Mouse (Mus musculus) neural tube, embryonic 13.5 days (tissue): ENCODE results near the gene Ces2f. TPM values are rescaled to one million over a fixed set of nuclear protein-coding genes. Genes with fewer than 3 reads are reported as not detected.
"Not testable (repeated sequence)": the region's sequence is repeated elsewhere in the genome, so short reads cannot be mapped to it uniquely, and the experiment has no call there.

Experiments
- ATAC-seq: fragments of 200-750 bp; cut with Nextera tagmentation; 2 replicates; pipeline ENCODE4 v1.8.0; 2017; ENCODE audit warnings: low read depth, mild to moderate bottlenecking, moderate TSS enrichment, moderate library complexity
- H3K27ac ChIP-seq: fragments of 300-500 bp; sonication (generic); replicated peaks from 2 replicates; pipeline ENCODE4 v1.5.1; 2015; ENCODE audit warnings: moderate library complexity, mild to moderate bottlenecking, inconsistent platforms
- H3K27me3 ChIP-seq: fragments of 300-500 bp; sonication (generic); 2 replicates; pipeline ENCODE4 v1.6.1; 2015; ENCODE audit warnings: mild to moderate bottlenecking, inconsistent platforms
- H3K36me3 ChIP-seq: fragments of 300-500 bp; sonication (generic); 2 replicates; pipeline ENCODE4 v1.6.1; 2015; ENCODE audit warnings: mild to moderate bottlenecking, inconsistent platforms
- H3K4me1 ChIP-seq: fragments of 300-500 bp; sonication (generic); replicated peaks from 2 replicates; pipeline ENCODE4 v1.6.1; 2015; ENCODE audit warnings: inconsistent platforms
- H3K4me2 ChIP-seq: fragments of 300-500 bp; sonication (generic); 2 replicates; pipeline ENCODE4 v1.6.1; 2015; ENCODE audit warnings: inconsistent platforms, mild to moderate bottlenecking, moderate library complexity
- H3K4me3 ChIP-seq: fragments of 300-500 bp; sonication (generic); 2 replicates; pipeline ENCODE4 v1.5.1; 2015; ENCODE audit warnings: mild to moderate bottlenecking, inconsistent platforms
- H3K9ac ChIP-seq: fragments of 300-500 bp; sonication (generic); 2 replicates; pipeline ENCODE4 v1.6.1; 2015; ENCODE audit warnings: moderate library complexity, mild to moderate bottlenecking, inconsistent platforms
- H3K9me3 ChIP-seq: fragments of 300-500 bp; sonication (generic); 2 replicates; pipeline ENCODE4 v1.6.1; 2016; ENCODE audit warnings: inconsistent platforms
- WGBS: fragments of 180-500 bp; shearing (Covaris S2); methylation state at CpG from one replicate; pipeline ENCODE4 v1.1.7; 2015; 5-methylcytosine and 5-hydroxymethylcytosine counted together
- polyA plus RNA-seq: library from polyadenylated mRNA; unstranded; fragments of >200 nt; fragmentation: Nextera tagmentation; extraction: Ambion mirVana; gene quantifications from 2 replicates; pipeline ENCODE4 v1.2.1, GENCODE M21; 2015

The Ces2f gene
- polyA plus RNA-seq, result not detected in 2 replicates

GRCm38 (mm10) chr8:104947056-104947455 lies at the start of gene Ces2f:
Gene Ces2f (plus strand): TSS chr8:104947356.
- H3K4me1 ChIP-seq, result no peaks in the 10 kb centered on the region
- H3K9me3 ChIP-seq, result no peaks in the 10 kb centered on the region
- 87% methylated on average over 4 of the region's 4 CpGs for WGBS
- no peak within 1 kb of the TSS for H3K9ac ChIP-seq
- H3K4me2 ChIP-seq, result no peak within 1 kb of the TSS
- no peaks in the 10 kb centered on the region for H3K36me3 ChIP-seq
- no peak within 1 kb of the TSS for H3K27ac ChIP-seq
- H3K27me3 ChIP-seq, result no peaks in the 10 kb centered on the region
- ATAC-seq, result no peak
- H3K4me3 ChIP-seq, result no peak within 1 kb of the TSS

- WGBS, result 80% methylated on average over 2 of the region's 2 CpGs
- Histone ChIP-seq H3K27ac (no peak overlapping the region), H3K4me3 (no peak overlapping the region), H3K4me2 (no peak overlapping the region), H3K4me1 (no peaks in the 10 kb centered on the region), H3K9me3 (no peaks in the 10 kb centered on the region), H3K27me3 (no peaks in the 10 kb centered on the region), H3K9ac (no peak overlapping the region), H3K36me3 (no peaks in the 10 kb centered on the region)
- no peak for ATAC-seq
These were observed 45.4 kb upstream of the Ces2f start for GRCm38 (mm10) chr8:104901746-104902145.

- no peak overlapping the region for H3K4me2 ChIP-seq
- H3K9me3 ChIP-seq, result no peaks in the 10 kb centered on the region
- no peaks in the 10 kb centered on the region for H3K4me1 ChIP-seq
- no peak overlapping the region for H3K9ac ChIP-seq
- no peak overlapping the region for H3K4me3 ChIP-seq
- H3K27ac ChIP-seq, result no peak overlapping the region
- H3K27me3 ChIP-seq, result no peaks in the 10 kb centered on the region
- ATAC-seq, result no peak
- 65% methylated on average over 1 of the region's 1 CpGs for WGBS
- no peaks in the 10 kb centered on the region for H3K36me3 ChIP-seq
These were observed 40.0 kb upstream of the Ces2f start for GRCm38 (mm10) chr8:104907111-104907510.

GRCm38 (mm10) chr8:104909021-104909420 lies 38.1 kb upstream of the Ces2f start:
- not testable (repeated sequence) for H3K4me1 ChIP-seq, H3K9ac ChIP-seq, H3K27ac ChIP-seq, H3K36me3 ChIP-seq, H3K4me3 ChIP-seq, H3K4me2 ChIP-seq, ATAC-seq, H3K27me3 ChIP-seq, H3K9me3 ChIP-seq
- WGBS, result 78% methylated on average over 1 of the region's 1 CpGs

GRCm38 (mm10) chr8:104909651-104910050 lies 37.5 kb upstream of the Ces2f start:
- H3K4me2 ChIP-seq, H3K27me3 ChIP-seq: not testable (repeated sequence)
- 93% methylated on average over 10 of the region's 10 CpGs for WGBS

GRCm38 (mm10) chr8:104925972-104926596 lies 21.1 kb upstream of the Ces2f start, which contains the start of gene Ces2e:
Gene Ces2e (plus strand): TSS chr8:104926260.
- H3K27me3 ChIP-seq, result no peaks in the 10 kb centered on the region
- H3K4me1 ChIP-seq, result no peaks in the 10 kb centered on the region
- no peak within 1 kb of the TSS for H3K4me3 ChIP-seq
- no peak within 1 kb of the TSS for H3K4me2 ChIP-seq
- H3K9me3 ChIP-seq, result no peaks in the 10 kb centered on the region
- WGBS, result 79% methylated on average over 5 of the region's 5 CpGs
- H3K36me3 ChIP-seq, result no peaks in the 10 kb centered on the region
- no peak within 1 kb of the TSS for H3K27ac ChIP-seq
- ATAC-seq, result no peak
- no peak within 1 kb of the TSS for H3K9ac ChIP-seq

More at GRCm38 (mm10) chr8:104909651-104910050, 37.5 kb upstream of the Ces2f start:
- H3K4me3 ChIP-seq, H3K27ac ChIP-seq, H3K9ac ChIP-seq, H3K36me3 ChIP-seq, ATAC-seq, H3K4me1 ChIP-seq, H3K9me3 ChIP-seq: not testable (repeated sequence)

GRCm38 (mm10) chr8:104927301-104927700 lies 19.9 kb upstream of the Ces2f start:
- Histone ChIP-seq H3K9ac (no peak overlapping the region), H3K9me3 (no peaks in the 10 kb centered on the region), H3K27ac (no peak overlapping the region), H3K36me3 (no peaks in the 10 kb centered on the region), H3K4me2 (no peak overlapping the region), H3K27me3 (no peaks in the 10 kb centered on the region), H3K4me3 (no peak overlapping the region), H3K4me1 (no peaks in the 10 kb centered on the region)
- WGBS, result 91% methylated on average over 3 of the region's 3 CpGs
- ATAC-seq, result no peak

GRCm38 (mm10) chr8:104944665-104945064 lies 2.5 kb upstream of the Ces2f start:
- Histone ChIP-seq H3K27ac (no peak overlapping the region), H3K4me3 (no peak overlapping the region), H3K4me1 (no peaks in the 10 kb centered on the region), H3K27me3 (no peaks in the 10 kb centered on the region), H3K4me2 (no peak overlapping the region), H3K9ac (no peak overlapping the region), H3K9me3 (no peaks in the 10 kb centered on the region), H3K36me3 (no peaks in the 10 kb centered on the region)
- WGBS, result 88% methylated on average over 2 of the region's 2 CpGs
- no peak for ATAC-seq

GRCm38 (mm10) chr8:104949031-104949430 lies 1.9 kb downstream of the Ces2f start:
- Histone ChIP-seq H3K9me3 (no peaks in the 10 kb centered on the region), H3K27me3 (no peaks in the 10 kb centered on the region), H3K4me3 (no peak overlapping the region), H3K9ac (no peak overlapping the region), H3K4me2 (no peak overlapping the region), H3K4me1 (no peaks in the 10 kb centered on the region), H3K36me3 (no peaks in the 10 kb centered on the region), H3K27ac (no peak overlapping the region)
- ATAC-seq, result no peak
- 78% methylated on average over 5 of the region's 5 CpGs for WGBS

- Histone ChIP-seq H3K4me2 (no peak within 1 kb of the TSS), H3K4me1 (no peaks in the 10 kb centered on the region), H3K27me3 (no peaks in the 10 kb centered on the region), H3K36me3 (no peaks in the 10 kb centered on the region), H3K9me3 (no peaks in the 10 kb centered on the region), H3K4me3 (no peak within 1 kb of the TSS), H3K9ac (no peak within 1 kb of the TSS), H3K27ac (no peak within 1 kb of the TSS)
- 74% methylated on average over 5 of the region's 5 CpGs for WGBS
- no peak for ATAC-seq
These were observed 14.4 kb downstream of the Ces2f start, which contains the start of gene Ces2g for GRCm38 (mm10) chr8:104961537-104961961. Gene Ces2g (plus strand): TSS chr8:104961718.

- Histone ChIP-seq H3K9ac (no peak overlapping the region), H3K4me1 (no peaks in the 10 kb centered on the region)
These were observed 15.2 kb downstream of the Ces2f start for GRCm38 (mm10) chr8:104962229-104962901.

GRCm38 (mm10) chr8:104963375-104963894 lies 16.3 kb downstream of the Ces2f start:
- no peak for ATAC-seq
- 93% methylated on average over 4 of the region's 4 CpGs for WGBS
- Histone ChIP-seq H3K9ac (no peak overlapping the region), H3K4me3 (no peak overlapping the region), H3K36me3 (no peaks in the 10 kb centered on the region), H3K9me3 (no peaks in the 10 kb centered on the region), H3K4me1 (no peaks in the 10 kb centered on the region), H3K27ac (no peak overlapping the region), H3K27me3 (no peaks in the 10 kb centered on the region), H3K4me2 (no peak overlapping the region)

More at GRCm38 (mm10) chr8:104962229-104962901, 15.2 kb downstream of the Ces2f start:
- Histone ChIP-seq H3K27ac (no peak overlapping the region), H3K9me3 (no peaks in the 10 kb centered on the region), H3K4me2 (no peak overlapping the region), H3K4me3 (no peak overlapping the region), H3K27me3 (no peaks in the 10 kb centered on the region), H3K36me3 (no peaks in the 10 kb centered on the region)
- ATAC-seq, result no peak
- 80% methylated on average over 8 of the region's 8 CpGs for WGBS
